Mouse (Mus musculus): ENCODE measurements at regions not wholly inside any gene's neighbourhood (a gene's known extent, or its start where the extent isn't known, plus 50 kb on each side); places are given as distances from the start of the nearest gene placed in this dataset.

DNA sequence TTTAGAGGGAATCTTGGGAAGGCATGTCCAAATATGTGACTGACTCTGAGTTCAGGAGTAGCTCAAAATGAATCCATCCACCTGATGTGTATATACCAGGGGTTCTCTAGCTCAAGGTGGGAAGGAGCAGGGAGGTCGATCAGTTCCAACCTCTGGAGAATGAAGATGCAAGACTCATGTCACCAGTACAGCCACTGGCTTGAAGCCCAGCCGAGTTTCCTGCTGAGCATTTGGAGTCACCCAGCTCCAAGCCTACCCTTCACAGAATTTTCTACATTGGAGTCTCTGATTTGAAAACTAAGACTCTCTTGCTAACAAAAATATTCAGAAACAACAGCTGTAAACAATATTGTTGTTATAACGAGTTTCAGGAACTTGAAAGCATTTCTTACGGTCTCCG, 134.6 kb upstream of the Arglu1 start:
- TF ChIP-seq CTCF (IDR thresholded peaks at IDR 0.05; ENCODE audit: borderline replicate concordance, insufficient read depth, low read depth, low read length) (no peak), POLR2A (IDR thresholded peaks at IDR 0.05; ENCODE audit: borderline replicate concordance, insufficient read depth, low read length) (no peak)
- Histone ChIP-seq H3K27ac (ENCODE audit: insufficient read depth, low read length) (no peak overlapping the region), H3K27me3 (ENCODE audit: control insufficient read depth, insufficient read depth, low read length) (no peaks in the 10 kb centered on the region), H3K4me3 (replicated peaks; ENCODE audit: insufficient read depth, low read depth, low read length) (no peak overlapping the region), H3K4me1 (ENCODE audit: control insufficient read depth, insufficient read depth, low read length) (no peaks in the 10 kb centered on the region)
- DNase-seq = no peak
- WGBS = 66% methylated on average over 5 of the region's 5 CpGs

DNA sequence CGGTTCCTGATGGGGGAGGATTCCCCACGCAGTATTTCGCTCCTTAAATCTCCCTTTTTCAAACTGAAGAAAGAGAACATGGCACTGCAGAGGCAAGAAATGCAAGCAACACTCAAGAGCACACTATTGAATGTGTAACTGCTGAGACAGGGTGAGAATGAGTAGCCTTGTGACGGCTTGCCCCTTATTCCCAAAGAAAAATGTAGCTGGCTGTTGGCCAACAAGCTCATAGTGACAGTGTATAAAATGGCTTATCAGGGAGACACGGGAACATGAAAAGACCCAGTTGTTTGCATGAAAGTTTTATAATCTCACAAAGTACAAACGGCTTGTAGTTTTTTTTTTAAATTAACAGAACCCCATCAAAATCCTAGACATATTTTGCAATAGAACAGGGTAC, 130.8 kb upstream of the Arglu1 start:
- no peak for DNase-seq
- WGBS = 53% methylated on average over 6 of the region's 6 CpGs
- H3K4me3 ChIP-seq (replicated peaks; ENCODE audit: insufficient read depth, low read depth, low read length) = no peak overlapping the region
- TF ChIP-seq CTCF (IDR thresholded peaks at IDR 0.05; ENCODE audit: borderline replicate concordance, insufficient read depth, low read depth, low read length) = no peak
- no peak for TF ChIP-seq POLR2A (IDR thresholded peaks at IDR 0.05; ENCODE audit: borderline replicate concordance, insufficient read depth, low read length)
- no peaks in the 10 kb centered on the region for H3K27me3 ChIP-seq (ENCODE audit: control insufficient read depth, insufficient read depth, low read length)
- H3K27ac ChIP-seq (ENCODE audit: insufficient read depth, low read length) = no peak overlapping the region
- H3K4me1 ChIP-seq (ENCODE audit: control insufficient read depth, insufficient read depth, low read length) = no peaks in the 10 kb centered on the region

DNA sequence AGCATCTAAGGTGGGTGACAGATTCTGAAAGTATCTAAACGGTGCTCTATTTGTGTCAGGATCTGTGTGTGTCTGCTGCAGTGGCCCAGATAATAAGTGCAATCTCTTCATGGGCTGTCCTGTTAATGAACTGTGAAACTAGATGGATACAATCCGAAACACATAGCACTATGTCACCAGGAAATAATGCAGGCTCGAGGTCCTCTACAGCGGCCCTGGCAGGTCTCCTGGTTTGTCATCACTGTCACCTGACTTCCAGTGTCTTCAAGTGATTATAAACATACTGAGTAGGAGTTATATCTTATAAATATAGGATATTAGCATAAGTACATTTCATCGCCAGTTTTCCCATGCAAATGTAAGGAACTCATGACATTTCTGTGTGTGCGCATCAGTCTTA, 130.3 kb upstream of the Arglu1 start:
- H3K27me3 ChIP-seq (ENCODE audit: control insufficient read depth, insufficient read depth, low read length) = no peaks in the 10 kb centered on the region
- TF ChIP-seq CTCF (IDR thresholded peaks at IDR 0.05; ENCODE audit: borderline replicate concordance, insufficient read depth, low read depth, low read length) (no peak), POLR2A (IDR thresholded peaks at IDR 0.05; ENCODE audit: borderline replicate concordance, insufficient read depth, low read length) (no peak)
- no peak overlapping the region for H3K27ac ChIP-seq (ENCODE audit: insufficient read depth, low read length)
- 67% methylated on average over 6 of the region's 6 CpGs for WGBS
- no peak for DNase-seq
- no peaks in the 10 kb centered on the region for H3K4me1 ChIP-seq (ENCODE audit: control insufficient read depth, insufficient read depth, low read length)
- H3K4me3 ChIP-seq (replicated peaks; ENCODE audit: insufficient read depth, low read depth, low read length) = no peak overlapping the region

DNA sequence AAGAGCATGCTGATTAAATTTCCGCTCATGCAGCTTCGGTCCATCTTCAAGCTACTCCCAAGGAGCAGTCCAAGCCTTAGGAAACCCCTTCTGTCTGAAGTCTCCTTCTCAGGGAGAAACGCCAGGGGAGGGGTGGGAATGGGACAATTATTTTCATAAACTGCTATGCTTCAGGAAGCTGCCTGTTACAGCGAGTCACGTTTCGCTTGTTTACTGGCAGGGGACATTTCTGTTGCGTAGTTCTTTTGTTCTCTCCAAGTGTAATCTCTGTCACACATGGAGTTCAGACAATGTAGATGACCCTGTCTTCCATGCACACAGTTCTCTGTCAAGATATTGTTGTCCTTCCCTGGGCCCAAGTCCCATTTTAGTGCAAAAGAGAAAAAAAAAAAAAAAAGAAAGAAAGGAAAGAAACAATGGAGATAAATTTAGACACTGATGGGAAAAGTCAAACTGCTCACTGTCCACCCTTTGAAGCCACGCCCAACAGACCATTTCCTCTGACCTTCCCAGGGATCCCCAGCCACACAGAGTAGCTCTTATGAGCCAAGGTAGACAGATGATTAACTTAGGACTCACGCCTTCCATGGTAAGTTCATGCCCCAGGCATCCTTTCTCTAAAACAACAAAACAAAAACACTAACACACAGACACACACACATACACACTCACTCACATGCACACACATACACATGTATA, 129.1 kb upstream of the Arglu1 start:
- TF ChIP-seq CTCF (IDR thresholded peaks at IDR 0.05; ENCODE audit: borderline replicate concordance, insufficient read depth, low read depth, low read length) = no peak
- no peak for TF ChIP-seq POLR2A (IDR thresholded peaks at IDR 0.05; ENCODE audit: borderline replicate concordance, insufficient read depth, low read length)
- H3K27ac ChIP-seq (ENCODE audit: insufficient read depth, low read length) = no peak overlapping the region
- no peak for DNase-seq
- H3K27me3 ChIP-seq (ENCODE audit: control insufficient read depth, insufficient read depth, low read length) = no peaks in the 10 kb centered on the region
- WGBS = 52% methylated on average over 9 of the region's 9 CpGs
- H3K4me1 ChIP-seq (ENCODE audit: control insufficient read depth, insufficient read depth, low read length) = no peaks in the 10 kb centered on the region
- no peak overlapping the region for H3K4me3 ChIP-seq (replicated peaks; ENCODE audit: insufficient read depth, low read depth, low read length)

DNA sequence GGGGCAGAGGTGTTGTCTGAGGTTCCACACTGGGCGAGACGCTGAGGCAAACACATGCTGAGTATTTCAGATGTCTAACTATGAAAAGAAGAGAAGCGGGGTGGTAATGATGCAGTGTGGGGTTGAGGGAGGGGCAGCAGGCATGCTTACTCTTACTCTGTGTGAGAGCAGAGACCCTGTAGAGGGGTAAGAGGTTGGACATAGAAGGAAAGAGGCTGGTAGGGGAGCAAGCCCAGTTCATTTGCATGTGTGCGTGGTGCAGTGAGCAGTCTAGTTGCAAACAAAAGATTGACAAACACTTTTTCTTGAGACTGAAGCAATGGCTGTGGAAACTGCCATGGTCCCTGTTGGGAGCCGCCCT, 122.5 kb upstream of the Arglu1 start:
- WGBS = 70% methylated on average over 5 of the region's 5 CpGs
- H3K27ac ChIP-seq (ENCODE audit: insufficient read depth, low read length) = no peak overlapping the region
- no peaks in the 10 kb centered on the region for H3K27me3 ChIP-seq (ENCODE audit: control insufficient read depth, insufficient read depth, low read length)
- DNase-seq = no peak
- H3K4me1 ChIP-seq (ENCODE audit: control insufficient read depth, insufficient read depth, low read length) = no peaks in the 10 kb centered on the region
- H3K4me3 ChIP-seq (replicated peaks; ENCODE audit: insufficient read depth, low read depth, low read length) = no peak overlapping the region
- no peak for TF ChIP-seq POLR2A (IDR thresholded peaks at IDR 0.05; ENCODE audit: borderline replicate concordance, insufficient read depth, low read length)
- no peak for TF ChIP-seq CTCF (IDR thresholded peaks at IDR 0.05; ENCODE audit: borderline replicate concordance, insufficient read depth, low read depth, low read length)

DNA sequence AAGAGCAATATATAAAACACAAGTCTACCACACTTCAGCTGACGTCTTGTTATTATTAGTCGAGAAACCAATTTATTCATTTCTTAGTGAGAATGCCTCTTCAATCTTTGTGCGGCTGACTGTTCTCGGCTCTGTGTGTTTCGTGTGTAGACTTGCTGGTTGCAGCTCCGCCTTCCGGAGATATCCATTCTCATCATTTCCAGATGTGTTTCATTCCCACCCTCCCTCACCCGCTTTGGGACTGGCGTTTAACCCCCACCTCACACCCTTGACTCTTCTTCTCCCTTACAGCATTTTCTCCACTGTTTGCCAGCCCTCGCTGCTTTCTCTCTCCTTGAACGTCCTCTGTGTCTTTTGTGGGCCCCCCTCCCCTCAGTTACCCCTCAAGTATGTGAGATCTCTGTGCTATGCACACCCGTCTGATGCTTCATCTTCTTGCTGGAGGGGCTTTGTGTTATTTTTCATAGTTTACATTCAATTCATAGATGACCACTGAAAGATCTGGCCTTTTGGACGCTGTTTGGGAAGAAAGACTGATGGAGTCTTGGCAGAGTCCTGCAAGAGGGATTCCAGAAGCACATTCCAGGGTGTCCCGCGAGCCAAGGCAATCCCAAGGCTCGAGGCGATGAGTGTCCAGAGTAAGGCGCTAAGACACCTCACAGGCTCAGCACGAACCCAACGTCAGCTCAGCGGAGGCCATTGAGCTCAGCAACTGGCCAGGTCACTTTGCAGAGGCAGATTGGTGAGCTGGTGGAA, 121.9 kb upstream of the Arglu1 start:
- no peak for TF ChIP-seq CTCF (IDR thresholded peaks at IDR 0.05; ENCODE audit: borderline replicate concordance, insufficient read depth, low read depth, low read length)
- no peak for TF ChIP-seq POLR2A (IDR thresholded peaks at IDR 0.05; ENCODE audit: borderline replicate concordance, insufficient read depth, low read length)
- Histone ChIP-seq H3K4me1 (ENCODE audit: control insufficient read depth, insufficient read depth, low read length) (no peaks in the 10 kb centered on the region), H3K4me3 (replicated peaks; ENCODE audit: insufficient read depth, low read depth, low read length) (no peak overlapping the region), H3K27me3 (ENCODE audit: control insufficient read depth, insufficient read depth, low read length) (no peaks in the 10 kb centered on the region), H3K27ac (ENCODE audit: insufficient read depth, low read length) (no peak overlapping the region)
- 79% methylated on average over 21 of the region's 21 CpGs for WGBS
- DNase-seq = no peak

DNA sequence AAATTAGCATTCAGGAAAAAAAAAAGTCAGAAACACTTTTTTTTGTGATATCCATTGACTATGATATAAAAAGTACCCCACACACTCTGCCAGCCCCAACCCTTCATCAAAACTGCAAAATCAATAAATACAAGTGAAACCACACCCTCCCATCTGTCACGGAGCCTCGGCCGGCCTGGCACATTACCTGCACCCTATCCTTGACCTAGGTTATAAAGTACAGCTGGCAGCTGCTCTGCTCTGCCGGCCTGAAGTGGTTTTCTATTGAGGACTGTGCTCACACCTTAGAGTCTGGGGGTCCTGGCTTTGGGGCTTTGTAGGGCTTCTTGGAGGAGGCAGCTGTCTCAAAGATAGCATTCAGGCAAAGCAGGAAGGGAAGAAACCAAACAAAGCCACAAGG, 120.6 kb upstream of the Arglu1 start:
- 48% methylated on average over 4 of the region's 4 CpGs for WGBS
- Histone ChIP-seq H3K4me1 (ENCODE audit: control insufficient read depth, insufficient read depth, low read length) (no peaks in the 10 kb centered on the region), H3K27me3 (ENCODE audit: control insufficient read depth, insufficient read depth, low read length) (no peaks in the 10 kb centered on the region), H3K27ac (ENCODE audit: insufficient read depth, low read length) (no peak overlapping the region), H3K4me3 (replicated peaks; ENCODE audit: insufficient read depth, low read depth, low read length) (no peak overlapping the region)
- DNase-seq = no peak
- TF ChIP-seq POLR2A (IDR thresholded peaks at IDR 0.05; ENCODE audit: borderline replicate concordance, insufficient read depth, low read length) = no peak
- no peak for TF ChIP-seq CTCF (IDR thresholded peaks at IDR 0.05; ENCODE audit: borderline replicate concordance, insufficient read depth, low read depth, low read length)

DNA sequence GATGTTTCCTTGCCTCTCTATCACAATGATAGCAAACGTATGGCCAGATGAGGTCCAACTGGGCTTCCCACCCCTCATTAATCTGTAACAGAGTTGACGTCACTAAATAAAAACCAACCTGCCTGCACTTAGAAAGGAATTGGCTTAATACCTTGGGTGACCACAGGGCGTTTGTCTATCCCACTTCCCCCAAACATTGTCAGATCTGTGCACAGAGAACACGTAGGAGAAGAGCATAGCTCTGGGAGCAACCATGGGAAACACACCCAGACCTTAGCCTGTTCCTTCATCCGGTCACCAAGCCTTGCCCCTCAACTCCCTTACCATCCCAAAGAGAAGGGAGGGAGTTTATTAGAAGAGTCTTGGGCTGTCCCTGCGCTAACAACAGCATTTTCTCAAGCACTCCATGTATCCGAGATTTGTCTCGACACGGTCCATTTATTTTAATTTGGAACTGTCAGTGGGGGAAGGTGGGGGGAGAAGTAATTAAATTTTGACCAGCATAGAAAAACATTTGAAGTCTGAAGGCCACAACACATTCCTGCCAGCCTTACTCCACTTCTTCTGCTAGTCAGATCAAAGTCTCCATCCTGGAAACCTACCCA, 119.6 kb upstream of the Arglu1 start:
- TF ChIP-seq CTCF (IDR thresholded peaks at IDR 0.05; ENCODE audit: borderline replicate concordance, insufficient read depth, low read depth, low read length) = no peak
- no peak for DNase-seq
- Histone ChIP-seq H3K4me3 (replicated peaks; ENCODE audit: insufficient read depth, low read depth, low read length) (no peak overlapping the region), H3K27ac (ENCODE audit: insufficient read depth, low read length) (no peak overlapping the region), H3K27me3 (ENCODE audit: control insufficient read depth, insufficient read depth, low read length) (no peaks in the 10 kb centered on the region), H3K4me1 (ENCODE audit: control insufficient read depth, insufficient read depth, low read length) (no peaks in the 10 kb centered on the region)
- WGBS = 35% methylated on average over 9 of the region's 9 CpGs

Measured in cerebellum, adult 2 months (tissue).